Mouse (Mus musculus) B cell, adult 2 months (primary cell): ENCODE data around the gene Gm3252.
"Not testable (repeated sequence)": the region's sequence is repeated elsewhere in the genome, so short reads cannot be mapped to it uniquely, and the experiment has no call there.

Source experiments
- DNase-seq, 2 experiments: peaks; one replicate each; pipeline ENCODE4 v3.0.0; 2022

Gene Gm3252

GRCm38 (mm10) chr14:4726038-4726880 lies at the start of gene Gm3252:
TSS of gene Gm3252 (plus strand) at chr14:4726775.
- not testable (repeated sequence) for DNase-seq

GRCm38 (mm10) chr14:4708938-4709337 lies 17.6 kb upstream of the Gm3252 start, which contains the start of gene Gm7876:
TSS of gene Gm7876 (plus strand) at chr14:4709238.
- not testable (repeated sequence) for DNase-seq

DNA sequence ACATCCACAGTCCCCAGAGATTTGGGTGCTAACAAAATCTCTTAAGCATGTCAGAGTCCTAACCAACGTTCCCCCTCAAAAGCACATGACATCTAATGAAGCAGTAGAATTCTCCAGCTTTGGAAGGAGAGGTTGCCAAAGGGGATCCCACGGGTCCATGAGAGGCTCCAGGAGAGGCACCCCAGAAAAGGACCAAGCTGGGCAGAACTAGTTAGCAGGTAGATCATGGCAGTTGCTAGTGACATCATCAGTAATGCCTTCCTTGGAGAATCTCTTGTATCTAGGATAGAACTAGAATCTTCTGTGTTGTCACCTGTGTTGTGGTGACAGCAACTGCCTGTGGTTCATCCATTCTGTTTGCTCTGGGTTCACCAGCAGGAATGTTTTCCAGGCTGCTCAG lies 49.5 kb downstream of the Gm3252 start, which contains the start of gene Gm9602:
Gene Gm9602 (plus strand): TSS at position 301 of the 400 bp plus-strand sequence.
- not testable (repeated sequence) for DNase-seq
